Mouse (Mus musculus): ENCODE measurements around the gene Ifnlr1. TPM values are rescaled to one million over a fixed set of nuclear protein-coding genes. Genes with fewer than 3 reads are reported as not detected.

Gene Ifnlr1
- polyA plus RNA-seq, 2 experiments = 0.09 to 0.10 TPM

- Histone ChIP-seq H3K4me3 (ENCODE audit: insufficient read depth in 1 of 2, low read depth in 2 of 2, low read length in 2 of 2) (no peak overlapping the region), H3K9ac (replicated peaks) (no peak overlapping the region), H3K4me2 (ENCODE audit: low read depth) (no peak overlapping the region), H3K27ac (no peak overlapping the region), H3K27me3 (ENCODE audit: control insufficient read depth, insufficient read depth, low read length) (no peaks in the 10 kb centered on the region), H3K9me3 (ENCODE audit: control insufficient read depth, low read length) (no peaks in the 10 kb centered on the region), H3K36me3 (replicated peaks; ENCODE audit: control insufficient read depth, insufficient read depth, low read depth) (no peaks in the 10 kb centered on the region), H3K4me1 (replicated peaks; ENCODE audit: control insufficient read depth in 2 of 2, insufficient read depth in 2 of 2, low read length in 1 of 2) (no peaks in the 10 kb centered on the region; a peak in 1 of 4 replicates)
- ATAC-seq (ENCODE audit: insufficient read depth) (peak; percentile 13; the same call in 1 of the 2 replicates), DNase-seq (ENCODE audit: low read depth in 3 of 3, low spot score in 3 of 3) (no peak)
- TF ChIP-seq EP300 (IDR thresholded peaks at IDR 0.05; ENCODE audit: low read depth) = no peak
- no peak for TF ChIP-seq CTCF (IDR thresholded peaks at IDR 0.05; ENCODE audit: low read depth)
- 35% methylated on average over 6 of the region's 6 CpGs for WGBS (ENCODE audit: insufficient replicate concordance)
Measured at GRCm38 (mm10) chr4:135661082-135661809, 24.8 kb upstream of the Ifnlr1 start.

- ATAC-seq (ENCODE audit: insufficient read depth) = no peak
- Histone ChIP-seq H3K9me3 (ENCODE audit: control insufficient read depth, low read length) (no peaks in the 10 kb centered on the region), H3K4me2 (ENCODE audit: low read depth) (no peak overlapping the region), H3K4me1 (replicated peaks; ENCODE audit: control insufficient read depth in 2 of 2, insufficient read depth in 2 of 2, low read length in 1 of 2) (no peaks in the 10 kb centered on the region; a peak in 1 of 4 replicates), H3K36me3 (replicated peaks; ENCODE audit: control insufficient read depth, insufficient read depth, low read depth) (no peaks in the 10 kb centered on the region), H3K4me3 (ENCODE audit: insufficient read depth in 1 of 2, low read depth in 2 of 2, low read length in 2 of 2) (no peak overlapping the region), H3K27ac (no peak overlapping the region), H3K27me3 (ENCODE audit: control insufficient read depth, insufficient read depth, low read length) (no peaks in the 10 kb centered on the region), H3K9ac (replicated peaks) (no peak overlapping the region)
- 67% methylated on average over 6 of the region's 6 CpGs for WGBS (ENCODE audit: insufficient replicate concordance)
- TF ChIP-seq EP300 (IDR thresholded peaks at IDR 0.05; ENCODE audit: low read depth) (no peak), CTCF (IDR thresholded peaks at IDR 0.05; ENCODE audit: low read depth) (no peak)
- no peak for DNase-seq (ENCODE audit: low read depth in 3 of 3, low spot score in 3 of 3)
Measured at GRCm38 (mm10) chr4:135661994-135662393, 24.1 kb upstream of the Ifnlr1 start.

DNA sequence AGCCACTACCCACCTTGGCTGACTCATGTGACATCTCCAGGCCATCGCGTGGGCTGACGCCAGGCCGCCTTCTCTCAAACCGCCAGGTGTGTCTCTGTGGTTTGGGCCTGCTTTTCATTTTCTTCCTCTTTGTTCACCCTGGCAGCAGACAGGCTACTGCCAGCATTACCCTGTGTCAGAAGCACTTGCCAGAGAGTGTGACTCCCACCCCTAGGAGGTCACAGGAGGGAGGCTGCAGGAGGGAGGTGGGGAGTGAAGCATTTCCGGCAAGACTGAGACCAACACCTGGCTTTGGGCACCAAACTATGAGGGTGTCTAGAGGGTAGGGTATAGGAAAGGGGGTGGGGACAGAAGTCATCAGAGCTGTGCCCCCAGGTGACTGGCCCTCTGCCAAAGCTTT, 21.4 kb upstream of the Ifnlr1 start:
- DNase-seq (ENCODE audit: low read depth in 3 of 3, low spot score in 3 of 3) (no peak), ATAC-seq (ENCODE audit: insufficient read depth) (0 out of 2 replicates have a peak, but pooled peaks have one; percentile 28)
- TF ChIP-seq CTCF (IDR thresholded peaks at IDR 0.05; ENCODE audit: low read depth) (no peak), EP300 (IDR thresholded peaks at IDR 0.05; ENCODE audit: low read depth) (no peak)
- no peak overlapping the region for H3K27ac ChIP-seq
- 62% methylated on average over 6 of the region's 6 CpGs for WGBS (ENCODE audit: insufficient replicate concordance)
- H3K9me3 ChIP-seq (ENCODE audit: control insufficient read depth, low read length) = no peaks in the 10 kb centered on the region
- no peak overlapping the region for H3K4me3 ChIP-seq (ENCODE audit: insufficient read depth in 1 of 2, low read depth in 2 of 2, low read length in 2 of 2)
- H3K4me1 ChIP-seq (replicated peaks; ENCODE audit: control insufficient read depth in 2 of 2, insufficient read depth in 2 of 2, low read length in 1 of 2) = no peaks in the 10 kb centered on the region; a peak in 1 of 4 replicates
- no peaks in the 10 kb centered on the region for H3K36me3 ChIP-seq (replicated peaks; ENCODE audit: control insufficient read depth, insufficient read depth, low read depth)
- H3K4me2 ChIP-seq (ENCODE audit: low read depth) = no peak overlapping the region
- no peaks in the 10 kb centered on the region for H3K27me3 ChIP-seq (ENCODE audit: control insufficient read depth, insufficient read depth, low read length)
- no peak overlapping the region for H3K9ac ChIP-seq (replicated peaks)

GRCm38 (mm10) chr4:135666192-135666975, 19.7 kb upstream of the Ifnlr1 start:
- no peaks in the 10 kb centered on the region for H3K36me3 ChIP-seq (replicated peaks; ENCODE audit: control insufficient read depth, insufficient read depth, low read depth)
- DNase-seq (ENCODE audit: low read depth in 3 of 3, low spot score in 3 of 3) = peak; percentile 44 to 46 (median 45)
- 40% methylated on average over 17 of the region's 17 CpGs for WGBS (ENCODE audit: insufficient replicate concordance)

GRCm38 (mm10) chr4:135667266-135667844, 18.7 kb upstream of the Ifnlr1 start:
- no peak overlapping the region for H3K27ac ChIP-seq
- no peaks in the 10 kb centered on the region for H3K4me1 ChIP-seq (replicated peaks; ENCODE audit: control insufficient read depth in 2 of 2, insufficient read depth in 2 of 2, low read length in 1 of 2)
- ATAC-seq (ENCODE audit: insufficient read depth) = no peak
- 11% methylated on average over 16 of the region's 16 CpGs for WGBS (ENCODE audit: insufficient replicate concordance)
- peak in 2 of 3 experiments; percentile 30 to 42 for DNase-seq (ENCODE audit: low read depth in 3 of 3, low spot score in 3 of 3)
- no peak overlapping the region for H3K4me2 ChIP-seq (ENCODE audit: low read depth)
- no peaks in the 10 kb centered on the region for H3K27me3 ChIP-seq (ENCODE audit: control insufficient read depth, insufficient read depth, low read length)
- no peak overlapping the region for H3K9ac ChIP-seq (replicated peaks)
- no peak overlapping the region for H3K4me3 ChIP-seq (ENCODE audit: insufficient read depth in 1 of 2, low read depth in 2 of 2, low read length in 2 of 2)
- H3K9me3 ChIP-seq (ENCODE audit: control insufficient read depth, low read length) = no peaks in the 10 kb centered on the region
- TF ChIP-seq EP300 (IDR thresholded peaks at IDR 0.05; ENCODE audit: low read depth) = no peak
- TF ChIP-seq CTCF (IDR thresholded peaks at IDR 0.05; ENCODE audit: low read depth) = peak; percentile 82
- H3K36me3 ChIP-seq (replicated peaks; ENCODE audit: control insufficient read depth, insufficient read depth, low read depth) = no peaks in the 10 kb centered on the region

More at GRCm38 (mm10) chr4:135666192-135666975, 19.7 kb upstream of the Ifnlr1 start:
- Histone ChIP-seq H3K9me3 (ENCODE audit: control insufficient read depth, low read length) (no peaks in the 10 kb centered on the region), H3K9ac (replicated peaks) (no peak overlapping the region), H3K4me3 (ENCODE audit: insufficient read depth in 1 of 2, low read depth in 2 of 2, low read length in 2 of 2) (no peak overlapping the region), H3K4me1 (replicated peaks; ENCODE audit: control insufficient read depth in 2 of 2, insufficient read depth in 2 of 2, low read length in 1 of 2) (no peaks in the 10 kb centered on the region), H3K27me3 (ENCODE audit: control insufficient read depth, insufficient read depth, low read length) (no peaks in the 10 kb centered on the region), H3K27ac (no peak overlapping the region), H3K4me2 (ENCODE audit: low read depth) (no peak overlapping the region)
- TF ChIP-seq EP300 (IDR thresholded peaks at IDR 0.05; ENCODE audit: low read depth) (no peak), CTCF (IDR thresholded peaks at IDR 0.05; ENCODE audit: low read depth) (peak; percentile 85)
- peak; percentile 28; the same call in 1 of the 2 replicates for ATAC-seq (ENCODE audit: insufficient read depth)
